Mouse (Mus musculus): ENCODE results near the gene Spred2. TPM values are rescaled to one million over a fixed set of nuclear protein-coding genes. Genes with fewer than 3 reads are reported as not detected.
A peak's percentile ranks its signal among the peaks of the same experiment; 100 is the strongest.
"Not testable (repeated sequence)": the region's sequence is repeated elsewhere in the genome, so short reads cannot be mapped to it uniquely, and the experiment has no call there.

Spred2 gene
- polyA plus RNA-seq, 1 experiment from 2014 or later, result 7.3 TPM

DNA sequence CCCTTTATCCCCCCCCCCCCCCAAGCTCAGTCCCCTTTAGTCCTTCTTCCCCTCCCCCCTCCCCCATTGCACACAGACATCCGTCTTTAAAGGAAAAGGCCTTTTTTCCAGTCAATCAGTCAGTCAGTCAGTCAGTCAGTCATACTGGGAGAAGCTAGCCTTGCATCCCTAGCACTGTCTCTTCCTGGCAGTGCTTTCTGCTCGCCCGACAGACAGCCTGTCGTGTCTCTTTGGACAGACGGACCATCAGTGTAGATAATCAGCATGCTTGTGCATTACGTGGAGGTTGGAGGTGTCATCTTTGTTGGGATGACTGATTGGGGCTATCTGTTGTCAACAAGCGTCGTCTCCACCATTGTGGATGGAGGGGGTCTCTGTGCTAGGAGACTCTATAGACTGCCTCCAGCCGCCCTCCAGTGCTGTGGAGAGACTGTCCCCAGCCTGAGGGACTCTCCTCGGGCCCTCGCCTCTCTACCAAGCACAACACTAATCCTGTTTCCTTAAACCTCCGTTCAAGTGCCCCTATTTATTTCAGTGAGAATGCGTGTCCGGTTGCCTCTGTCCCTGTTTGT lies 98.8 kb downstream of the Spred2 start:
- peaks cover 37% of the 10 kb centered on the region for H3K9me3 ChIP-seq
- H3K4me3 ChIP-seq, result no peak overlapping the region
- DNase-seq (ENCODE audit: extremely low spot score, low spot score), result no peak
- H3K4me1 ChIP-seq, result peaks cover 5% of the 10 kb centered on the region; the same call in 1 of the 2 replicates
- peaks cover 83% of the 10 kb centered on the region for H3K36me3 ChIP-seq (replicated peaks)
- WGBS, result 90% methylated on average over 14 of the region's 14 CpGs
- H3K27me3 ChIP-seq (ENCODE audit: poor library complexity, severe bottlenecking), result no peaks in the 10 kb centered on the region
- no peak overlapping the region for H3K27ac ChIP-seq

DNA sequence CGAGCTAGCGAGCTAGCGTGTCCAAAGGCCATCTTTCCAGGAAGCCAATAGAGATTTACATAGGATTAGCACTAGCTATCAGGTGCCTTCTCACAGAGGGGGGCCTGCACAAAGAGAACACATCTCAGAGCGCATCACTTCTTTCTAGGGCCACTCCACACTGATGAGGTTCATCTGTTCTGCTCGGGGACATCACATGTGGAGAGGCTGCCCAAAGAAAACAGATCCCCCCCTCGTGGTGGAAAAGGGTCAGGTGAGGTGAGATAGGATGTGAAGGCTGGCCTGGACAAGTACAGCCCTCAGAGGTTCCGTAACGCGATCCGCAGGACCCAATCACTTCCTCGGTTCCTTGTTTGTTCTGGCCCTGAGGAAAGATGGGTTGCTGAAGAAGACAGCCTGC lies 101.7 kb downstream of the Spred2 start:
- peaks cover 54% of the 10 kb centered on the region for H3K36me3 ChIP-seq (replicated peaks)
- H3K9me3 ChIP-seq, result peaks cover 8% of the 10 kb centered on the region
- no peak overlapping the region for H3K27ac ChIP-seq
- 63% methylated on average over 11 of the region's 11 CpGs for WGBS
- peaks cover 5% of the 10 kb centered on the region; the same call in 1 of the 2 replicates for H3K4me1 ChIP-seq
- DNase-seq (ENCODE audit: extremely low spot score, low spot score), result peak; percentile 20
- H3K4me3 ChIP-seq, result no peak overlapping the region
- H3K27me3 ChIP-seq (ENCODE audit: poor library complexity, severe bottlenecking), result no peaks in the 10 kb centered on the region

GRCm38 (mm10) chr11:20027719-20028118 lies 103.5 kb downstream of the Spred2 start:
- DNase-seq (ENCODE audit: extremely low spot score, low spot score), result no peak
- Histone ChIP-seq H3K36me3 (replicated peaks) (peaks cover 37% of the 10 kb centered on the region), H3K4me3 (no peak overlapping the region), H3K27ac (no peak overlapping the region), H3K4me1 (peaks cover 5% of the 10 kb centered on the region; the same call in 1 of the 2 replicates), H3K9me3 (no peaks in the 10 kb centered on the region), H3K27me3 (ENCODE audit: poor library complexity, severe bottlenecking) (no peaks in the 10 kb centered on the region)
- WGBS, result 86% methylated on average over 9 of the region's 9 CpGs

GRCm38 (mm10) chr11:20028396-20028795 lies 104.2 kb downstream of the Spred2 start:
- 86% methylated on average over 6 of the region's 6 CpGs for WGBS
- Histone ChIP-seq H3K36me3 (replicated peaks) (peaks cover 30% of the 10 kb centered on the region), H3K4me1 (peaks cover 5% of the 10 kb centered on the region; the same call in 1 of the 2 replicates), H3K27me3 (ENCODE audit: poor library complexity, severe bottlenecking) (no peaks in the 10 kb centered on the region), H3K9me3 (no peaks in the 10 kb centered on the region), H3K27ac (no peak overlapping the region), H3K4me3 (no peak overlapping the region)
- DNase-seq (ENCODE audit: extremely low spot score, low spot score), result no peak

- Histone ChIP-seq H3K27ac (no peak overlapping the region), H3K4me3 (no peak overlapping the region), H3K4me1 (peaks cover 5% of the 10 kb centered on the region; the same call in 1 of the 2 replicates), H3K9me3 (no peaks in the 10 kb centered on the region), H3K36me3 (replicated peaks) (peaks cover 27% of the 10 kb centered on the region), H3K27me3 (ENCODE audit: poor library complexity, severe bottlenecking) (no peaks in the 10 kb centered on the region)
- no peak for DNase-seq (ENCODE audit: extremely low spot score, low spot score)
- 95% methylated on average over 4 of the region's 4 CpGs for WGBS
Observed at GRCm38 (mm10) chr11:20029014-20029413, 104.8 kb downstream of the Spred2 start.

- DNase-seq (ENCODE audit: extremely low spot score, low spot score); H3K9me3 ChIP-seq; H3K27ac ChIP-seq; H3K4me3 ChIP-seq; H3K36me3 ChIP-seq (replicated peaks); H3K27me3 ChIP-seq (ENCODE audit: poor library complexity, severe bottlenecking); H3K4me1 ChIP-seq: not testable (repeated sequence)
- WGBS, result 92% methylated on average over 5 of the region's 5 CpGs
Observed at GRCm38 (mm10) chr11:20030973-20031372, 106.8 kb downstream of the Spred2 start.

DNA sequence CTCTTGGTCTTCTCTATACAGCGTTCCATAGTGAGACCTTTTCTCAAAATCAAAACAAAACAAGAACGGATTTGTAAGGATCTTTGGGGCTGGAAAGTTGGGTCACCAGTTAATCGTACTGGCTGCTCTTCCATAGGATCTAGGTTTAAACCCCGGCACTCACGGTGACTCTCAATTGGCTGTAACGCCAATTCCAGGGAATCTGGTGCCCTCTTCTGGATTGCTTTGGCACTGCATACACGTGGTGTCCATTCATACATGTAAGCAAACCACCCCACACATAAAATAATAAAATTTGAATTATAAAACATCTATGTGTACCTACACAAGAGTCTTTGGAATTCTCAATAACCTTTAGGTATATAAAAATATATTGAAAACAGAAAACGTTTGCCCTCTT lies 107.4 kb downstream of the Spred2 start:
- no peaks in the 10 kb centered on the region for H3K9me3 ChIP-seq
- peaks cover 3% of the 10 kb centered on the region; the same call in 1 of the 2 replicates for H3K36me3 ChIP-seq (replicated peaks)
- H3K27ac ChIP-seq, result no peak overlapping the region
- H3K27me3 ChIP-seq (ENCODE audit: poor library complexity, severe bottlenecking), result no peaks in the 10 kb centered on the region
- DNase-seq (ENCODE audit: extremely low spot score, low spot score), result peak; percentile 33
- WGBS, result 47% methylated on average over 8 of the region's 8 CpGs
- peaks cover 9% of the 10 kb centered on the region for H3K4me1 ChIP-seq
- H3K4me3 ChIP-seq, result no peak overlapping the region

GRCm38 (mm10) chr11:20033541-20034160 lies 109.5 kb downstream of the Spred2 start:
- 79% methylated on average over 6 of the region's 6 CpGs for WGBS
- H3K4me3 ChIP-seq, result no peak overlapping the region
- no peak overlapping the region for H3K27ac ChIP-seq
- H3K27me3 ChIP-seq (ENCODE audit: poor library complexity, severe bottlenecking), result no peaks in the 10 kb centered on the region
- no peak for DNase-seq (ENCODE audit: extremely low spot score, low spot score)
- peaks cover 13% of the 10 kb centered on the region for H3K4me1 ChIP-seq
- H3K9me3 ChIP-seq, result no peaks in the 10 kb centered on the region
- H3K36me3 ChIP-seq (replicated peaks), result no peaks in the 10 kb centered on the region

GRCm38 (mm10) chr11:20034337-20034947 lies 110.3 kb downstream of the Spred2 start:
- Histone ChIP-seq H3K9me3 (no peaks in the 10 kb centered on the region), H3K27me3 (ENCODE audit: poor library complexity, severe bottlenecking) (no peaks in the 10 kb centered on the region), H3K36me3 (replicated peaks) (no peaks in the 10 kb centered on the region), H3K4me1 (peaks cover 20% of the 10 kb centered on the region), H3K27ac (no peak overlapping the region), H3K4me3 (no peak overlapping the region)
- 80% methylated on average over 14 of the region's 14 CpGs for WGBS
- DNase-seq (ENCODE audit: extremely low spot score, low spot score), result no peak

DNA sequence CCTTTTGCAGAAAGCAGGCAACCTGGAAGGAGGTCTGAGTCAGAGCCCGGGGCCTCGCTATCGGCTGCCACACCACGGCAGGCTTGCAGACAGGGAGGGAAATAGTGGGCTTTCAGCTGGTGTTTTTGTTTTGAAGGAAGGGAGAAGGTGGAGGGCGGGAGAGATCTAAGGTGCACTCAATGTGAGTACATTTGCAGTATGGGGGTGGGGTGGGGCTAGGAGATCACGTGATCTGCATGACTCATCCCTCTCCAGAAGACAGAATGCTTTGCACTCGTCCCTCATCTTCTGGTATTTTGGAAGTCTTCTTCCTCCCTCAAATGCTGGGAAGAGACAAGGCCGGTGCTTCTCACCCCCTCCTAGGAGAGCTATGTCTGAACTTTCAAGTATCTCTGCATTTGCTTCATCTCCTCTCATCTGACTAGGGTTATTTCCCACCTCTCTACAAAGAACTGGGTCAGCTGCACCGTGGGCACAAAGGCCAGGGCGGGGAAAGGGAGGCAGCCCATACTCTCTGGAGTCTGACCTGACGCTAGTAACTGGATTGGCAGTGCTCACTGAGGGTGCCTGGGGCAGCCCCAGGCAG lies 111.3 kb downstream of the Spred2 start:
- DNase-seq (ENCODE audit: extremely low spot score, low spot score), result no peak
- no peaks in the 10 kb centered on the region for H3K36me3 ChIP-seq (replicated peaks)
- no peaks in the 10 kb centered on the region for H3K27me3 ChIP-seq (ENCODE audit: poor library complexity, severe bottlenecking)
- H3K4me3 ChIP-seq, result no peak overlapping the region
- H3K9me3 ChIP-seq, result no peaks in the 10 kb centered on the region
- WGBS, result 66% methylated on average over 11 of the region's 11 CpGs
- peaks cover 23% of the 10 kb centered on the region for H3K4me1 ChIP-seq
- 0 out of 2 replicates have a peak overlapping the region, but pooled peaks have one; percentile 11 for H3K27ac ChIP-seq

- Histone ChIP-seq H3K36me3 (replicated peaks) (no peaks in the 10 kb centered on the region), H3K27ac (0 out of 2 replicates have a peak overlapping the region, but pooled peaks have one; percentile 11), H3K27me3 (ENCODE audit: poor library complexity, severe bottlenecking) (no peaks in the 10 kb centered on the region), H3K9me3 (no peaks in the 10 kb centered on the region), H3K4me3 (no peak overlapping the region), H3K4me1 (peaks cover 29% of the 10 kb centered on the region)
- DNase-seq (ENCODE audit: extremely low spot score, low spot score), result no peak
- WGBS, result 84% methylated on average over 7 of the region's 7 CpGs
Observed at GRCm38 (mm10) chr11:20035972-20036371, 111.8 kb downstream of the Spred2 start.

DNA sequence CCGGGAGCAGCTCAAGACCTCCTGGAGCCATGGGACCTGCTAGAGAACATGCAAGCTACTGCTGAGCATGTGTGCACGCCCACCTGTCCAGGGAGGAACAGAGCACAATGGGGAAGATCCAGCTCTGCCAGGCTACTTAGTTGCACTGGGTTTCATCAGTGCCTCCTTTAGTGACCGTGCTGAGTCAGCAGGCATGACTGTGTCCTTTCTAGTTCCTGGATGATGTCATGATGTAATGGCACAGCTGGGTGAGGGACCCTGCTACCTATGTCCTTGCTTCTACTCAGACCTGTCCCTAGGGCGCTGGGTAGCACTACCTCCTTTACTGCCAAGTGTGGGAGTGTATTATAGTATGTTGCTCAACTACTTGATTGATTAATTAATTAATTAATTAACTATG lies 113.6 kb downstream of the Spred2 start:
- DNase-seq (ENCODE audit: extremely low spot score, low spot score), result no peak
- Histone ChIP-seq H3K4me1 (peaks cover 43% of the 10 kb centered on the region), H3K27me3 (ENCODE audit: poor library complexity, severe bottlenecking) (no peaks in the 10 kb centered on the region), H3K36me3 (replicated peaks) (no peaks in the 10 kb centered on the region), H3K27ac (no peak overlapping the region), H3K9me3 (no peaks in the 10 kb centered on the region), H3K4me3 (no peak overlapping the region)
- WGBS, result 87% methylated on average over 4 of the region's 4 CpGs

DNA sequence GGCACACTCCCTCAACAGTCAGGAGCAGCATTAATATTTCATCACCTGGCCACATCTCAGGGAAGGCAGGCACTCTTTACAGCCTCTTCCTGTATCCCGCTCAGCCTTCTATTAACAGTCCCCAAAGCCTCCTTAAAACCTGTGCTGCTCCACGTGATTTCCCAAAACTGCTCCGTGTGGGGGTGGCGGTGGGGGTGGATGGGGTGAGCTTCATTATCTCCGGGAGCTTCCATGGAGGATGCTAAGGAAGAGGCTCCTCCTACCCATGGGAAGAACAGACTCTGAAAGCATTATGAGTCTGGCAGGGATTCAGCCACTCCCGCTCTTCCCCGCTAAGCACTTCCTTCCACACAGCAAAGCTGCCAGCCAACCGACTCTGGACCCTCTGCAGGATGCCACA lies 114.5 kb downstream of the Spred2 start:
- Histone ChIP-seq H3K4me1 (peaks cover 43% of the 10 kb centered on the region), H3K4me3 (no peak overlapping the region), H3K9me3 (no peaks in the 10 kb centered on the region), H3K27ac (0 out of 2 replicates have a peak overlapping the region, but pooled peaks have one; percentile 15), H3K27me3 (ENCODE audit: poor library complexity, severe bottlenecking) (no peaks in the 10 kb centered on the region), H3K36me3 (replicated peaks) (no peaks in the 10 kb centered on the region)
- 39% methylated on average over 8 of the region's 8 CpGs for WGBS
- DNase-seq (ENCODE audit: extremely low spot score, low spot score), result no peak
